Mouse (Mus musculus) CH12.LX (cell line): Measurements from ENCODE around the gene Krt84. TPM values are rescaled to one million over a fixed set of nuclear protein-coding genes. Genes with fewer than 3 reads are reported as not detected.

Experiments used
- DNase-seq: peaks from one replicate; pipeline ENCODE4 v3.0.0-alpha.2; 2013; ENCODE audit errors: extremely low read depth
- H3K27ac ChIP-seq: 2 replicates; pipeline ENCODE4 v1.5.1; 2012; ENCODE audit warnings: low read depth, mild to moderate bottlenecking, control low read depth, moderate library complexity; ENCODE audit not compliant: insufficient read depth
- H3K27me3 ChIP-seq: replicated peaks from 2 replicates; pipeline ENCODE3; 2012; ENCODE audit warnings: inconsistent platforms
- H3K36me3 ChIP-seq, 2 experiments: replicated peaks in 1 of 2; 2 replicates each; pipeline versions ENCODE3 to v1.6.1; 2012; ENCODE audit warnings: inconsistent platforms in 1 of 2, low read length in 1 of 2, mild to moderate bottlenecking in 1 of 2, mixed read lengths in 1 of 2, moderate library complexity in 1 of 2; ENCODE audit not compliant: control insufficient read depth in 1 of 2, insufficient read depth in 1 of 2
- H3K4me1 ChIP-seq, 2 experiments: 2 replicates each; pipeline ENCODE4 v1.6.1; 2012; ENCODE audit warnings: inconsistent platforms in 1 of 2, moderate library complexity in 1 of 2; ENCODE audit not compliant: insufficient read depth in 2 of 2, control insufficient read depth in 1 of 2
- H3K4me2 ChIP-seq: 2 replicates; pipeline ENCODE4 v1.6.1; 2012; ENCODE audit warnings: low read depth, mild to moderate bottlenecking, control low read depth; ENCODE audit not compliant: poor library complexity, insufficient read depth, severe bottlenecking
- H3K4me3 ChIP-seq, 3 experiments: fragments of 150-350 bp in 1 of 3; sonication (generic) in 1 of 3; replicated peaks in 1 of 3; 2 replicates each; pipeline versions ENCODE3 to v1.5.1; 2011 to 2012; ENCODE audit warnings: low read depth in 2 of 3, low read length in 2 of 3, mild to moderate bottlenecking in 2 of 3, moderate library complexity in 2 of 3, control low read depth in 1 of 3, improper control_type of control experiment in 1 of 3, inconsistent platforms in 1 of 3, mixed read lengths in 1 of 3; ENCODE audit not compliant: poor library complexity in 1 of 3
- H3K79me2 ChIP-seq: replicated peaks from 2 replicates; pipeline ENCODE4 v1.6.1; 2012; ENCODE audit warnings: mild to moderate bottlenecking, moderate library complexity; ENCODE audit not compliant: control insufficient read depth, poor library complexity, insufficient read depth, severe bottlenecking; ENCODE audit errors: extremely low read depth
- H3K9ac ChIP-seq: 2 replicates; pipeline ENCODE4 v1.6.1; 2012; ENCODE audit warnings: low read depth, mild to moderate bottlenecking, control low read depth, moderate library complexity; ENCODE audit not compliant: insufficient read depth
- H3K9me3 ChIP-seq: replicated peaks from 2 replicates; pipeline ENCODE3; 2012; ENCODE audit warnings: low read length, inconsistent platforms, mixed read lengths
- CHD1 ChIP-seq: IDR thresholded peaks from 2 replicates; pipeline ENCODE4 v1.6.1; 2012; ENCODE audit warnings: low read depth, low read length, improper control_type of control experiment, inconsistent platforms
- CTCF ChIP-seq, 2 experiments: IDR thresholded peaks in 1 of 2; conservative IDR thresholded peaks in 1 of 2; 2 replicates each; pipeline ENCODE4 v1.5.1; 2011 to 2012; ENCODE audit warnings: low read depth in 2 of 2, low read length in 2 of 2, improper control_type of control experiment in 1 of 2, inconsistent platforms in 1 of 2, mild to moderate bottlenecking in 1 of 2, moderate library complexity in 1 of 2
- E2F4 ChIP-seq: IDR thresholded peaks from 2 replicates; pipeline ENCODE4 v1.6.1; 2011; ENCODE audit warnings: low read depth, low read length, improper control_type of control experiment; ENCODE audit not compliant: insufficient replicate concordance
- EP300 ChIP-seq: IDR thresholded peaks from 2 replicates; pipeline ENCODE4 v1.6.1; 2011; ENCODE audit warnings: low read length, improper control_type of control experiment
- ETS1 ChIP-seq: conservative IDR thresholded peaks from 2 replicates; pipeline ENCODE4 v1.6.1; 2012; ENCODE audit warnings: low read depth, mild to moderate bottlenecking, inconsistent platforms, low read length, improper control_type of control experiment, moderate library complexity
- HCFC1 ChIP-seq: IDR thresholded peaks from 2 replicates; pipeline ENCODE4 v1.6.1; 2012; ENCODE audit warnings: low read depth, mild to moderate bottlenecking, inconsistent platforms, low read length, improper control_type of control experiment
- JUN ChIP-seq: IDR thresholded peaks from 2 replicates; pipeline ENCODE4 v1.6.1; 2011; ENCODE audit warnings: low read depth, mild to moderate bottlenecking, low read length, improper control_type of control experiment, moderate library complexity; ENCODE audit not compliant: insufficient read depth
- JUND ChIP-seq: conservative IDR thresholded peaks from 2 replicates; pipeline ENCODE4 v1.6.1; 2011; ENCODE audit warnings: low read depth, low read length, improper control_type of control experiment
- MAX ChIP-seq: IDR thresholded peaks from 2 replicates; pipeline ENCODE4 v1.6.1; 2011; ENCODE audit warnings: low read length, improper control_type of control experiment
- MAZ ChIP-seq: IDR thresholded peaks from 2 replicates; pipeline ENCODE4 v1.6.1; 2012; ENCODE audit warnings: low read depth, mild to moderate bottlenecking, inconsistent platforms, low read length, improper control_type of control experiment, moderate library complexity
- MEF2A ChIP-seq: IDR thresholded peaks from 2 replicates; pipeline ENCODE4 v1.6.1; 2014; ENCODE audit warnings: low read depth, mild to moderate bottlenecking, inconsistent platforms, low read length, improper control_type of control experiment, borderline replicate concordance
- NELFE ChIP-seq: IDR thresholded peaks from 2 replicates; pipeline ENCODE4 v1.6.1; 2011; ENCODE audit warnings: low read depth, low read length, improper control_type of control experiment
- PAX5 ChIP-seq: IDR thresholded peaks from 2 replicates; pipeline ENCODE4 v1.6.1; 2012; ENCODE audit warnings: low read length, inconsistent platforms, mixed read lengths
- POLR2AphosphoS2 ChIP-seq: IDR thresholded peaks from 2 replicates; pipeline ENCODE4 v1.6.1; 2011; ENCODE audit warnings: low read depth, low read length, improper control_type of control experiment
- SIN3A ChIP-seq: IDR thresholded peaks from 2 replicates; pipeline ENCODE4 v1.6.1; 2012; ENCODE audit warnings: low read length, improper control_type of control experiment, inconsistent platforms
- SMC3 ChIP-seq: IDR thresholded peaks from 2 replicates; pipeline ENCODE4 v1.6.1; 2011; ENCODE audit warnings: low read depth, low read length, improper control_type of control experiment
- TCF12 ChIP-seq: IDR thresholded peaks from 2 replicates; pipeline ENCODE4 v1.6.1; 2014; ENCODE audit warnings: low read depth, mild to moderate bottlenecking, inconsistent platforms, low read length, improper control_type of control experiment
- UBTF ChIP-seq: IDR thresholded peaks from 2 replicates; pipeline ENCODE4 v1.6.1; 2012; ENCODE audit warnings: low read depth, mild to moderate bottlenecking, inconsistent platforms, low read length, improper control_type of control experiment, moderate library complexity
- USF1 ChIP-seq: IDR thresholded peaks from 2 replicates; pipeline ENCODE4 v1.6.1; 2014; ENCODE audit warnings: low read depth, mild to moderate bottlenecking, inconsistent platforms, low read length, improper control_type of control experiment
- ZNF384 ChIP-seq: IDR thresholded peaks from 2 replicates; pipeline ENCODE4 v1.6.1; 2012; ENCODE audit warnings: low read depth, low read length, improper control_type of control experiment, inconsistent platforms
- dilution Hi-C: fragments of 300-500 bp; cut with MboI; formaldehyde crosslinking; loops from 2 replicates; pipeline ENCODE4 v1.14.3; 2020; ENCODE audit warnings: low sequenced_read_pairs; ENCODE audit not compliant: extremely low pct_unique_long_range_greater_than_20kb, extremely low pct_ligation_motif_present
- in situ Hi-C: fragments of 300-500 bp; cut with MboI; formaldehyde crosslinking; loops from 3 replicates; pipeline ENCODE4 v1.14.3; 2019; ENCODE audit warnings: low sequenced_read_pairs, low pct_ligation_motif_present, low pct_unique_long_range_greater_than_20kb, mixed read lengths
- polyA plus RNA-seq: library from polyadenylated mRNA; unstranded; fragments of >175 nt; gene quantifications from 2 replicates; pipeline ENCODE4 v1.2.1, GENCODE M21; 2012; ENCODE audit warnings: low read depth; ENCODE audit not compliant: insufficient read length
- total RNA-seq, 2 experiments: library from RNA; depleted of rRNA; stranded (reverse); fragments of 300-350 nt in 1 of 2; fragments of >200 nt in 1 of 2; gene quantifications; 2 replicates each; pipeline ENCODE4 v1.2.3; 2012 to 2014

Gene Krt84
- total and polyA plus RNA-seq, 3 experiments: not detected

- H3K9ac ChIP-seq: no peak overlapping the region
- no peak for DNase-seq
- H3K4me2 ChIP-seq: no peak overlapping the region
- H3K79me2 ChIP-seq: no peaks in the 10 kb centered on the region
- TF ChIP-seq CHD1: no peak
- no peak for TF ChIP-seq MAZ
- TF ChIP-seq E2F4: no peak
- no peak for TF ChIP-seq NELFE
- no peak for TF ChIP-seq POLR2AphosphoS2
- TF ChIP-seq MAX: no peak
- no peak for TF ChIP-seq MEF2A
- no peak for TF ChIP-seq SMC3
- no peak for TF ChIP-seq UBTF
- no peak for TF ChIP-seq HCFC1
- TF ChIP-seq EP300: no peak
- no peak for TF ChIP-seq ZNF384
- peaks cover 3% of the 10 kb centered on the region for H3K9me3 ChIP-seq
- in situ Hi-C loops: no loop called here
- dilution Hi-C loops: no loop called here
- H3K4me3 ChIP-seq: no peak overlapping the region
- H3K27ac ChIP-seq: no peak overlapping the region
- H3K36me3 ChIP-seq: no peaks in the 10 kb centered on the region
- H3K4me1 ChIP-seq: no peaks in the 10 kb centered on the region
- H3K27me3 ChIP-seq: peaks cover 88% of the 10 kb centered on the region
These were observed 24.4 kb downstream of the Krt84 start for GRCm38 (mm10) chr15:101508247-101508646.

- dilution Hi-C loops (no loop called here), in situ Hi-C loops (no loop called here)
- H3K9ac ChIP-seq: no peak overlapping the region
- no peak for DNase-seq
- H3K4me2 ChIP-seq: no peak overlapping the region
- no peak for TF ChIP-seq PAX5
- TF ChIP-seq JUN: no peak
- no peak for TF ChIP-seq SIN3A
- TF ChIP-seq JUND: no peak
- no peak for TF ChIP-seq SMC3
- no peak for TF ChIP-seq USF1
- no peak for TF ChIP-seq TCF12
- TF ChIP-seq CTCF (conservative IDR thresholded peaks at IDR 0.05 in 1 of 2, IDR thresholded peaks at IDR 0.05 in 1 of 2; ENCODE audit: low read depth in 2 of 2, low read length in 2 of 2): no peak
- TF ChIP-seq ETS1: no peak
- H3K79me2 ChIP-seq: no peaks in the 10 kb centered on the region
- no peaks in the 10 kb centered on the region for H3K9me3 ChIP-seq
- no peaks in the 10 kb centered on the region for H3K36me3 ChIP-seq
- peaks cover 88% of the 10 kb centered on the region for H3K27me3 ChIP-seq
- no peaks in the 10 kb centered on the region for H3K4me1 ChIP-seq
- no peak overlapping the region for H3K27ac ChIP-seq
- no peak overlapping the region for H3K4me3 ChIP-seq
These were observed 25.5 kb downstream of the Krt84 start for GRCm38 (mm10) chr15:101506896-101507758.
